ENCODE assay signal across 13 mouse cellular contexts in the genomic region with DNA sequence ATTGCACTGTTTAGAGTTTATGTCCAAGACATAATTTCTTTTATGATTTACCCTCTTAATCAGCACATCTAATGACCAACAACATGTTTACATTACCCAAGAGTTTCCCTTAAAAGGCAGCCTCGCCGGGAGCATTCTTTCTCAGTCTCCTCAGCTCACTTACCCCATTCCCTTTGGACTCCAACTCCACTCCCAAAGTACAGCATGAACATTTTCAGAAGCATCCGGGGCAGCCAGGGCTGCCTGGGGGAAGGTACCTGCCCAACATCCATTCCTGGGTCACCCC. TPM values are rescaled to one million over a fixed set of nuclear protein-coding genes. Genes with fewer than 3 reads are reported as not detected.
DNase-seq lines count a peak whose midpoint lies in the region; ATAC-seq and TF ChIP-seq lines count a peak whose summit lies in the region.
"Had no signal": no experiment of that assay in that cellular context is flagged by ENCODE, and none has a peak within 500 bp of the region (broad histone marks: within the 10 kb centered on the region; RNA-seq: fewer than 3 reads in every experiment).

No protein-coding gene starts in this region.

- no peak for TF ChIP-seq POLR2A in small intestine, adult 2 months (IDR thresholded peaks at IDR 0.05; ENCODE audit: low read depth, low read length)

- H3K27ac ChIP-seq in heart, embryonic 10.5 days: peak overlapping the region; percentile 84; the same call in 1 of the 2 replicates
- no peak overlapping the region for H3K27ac ChIP-seq in heart, embryonic 11.5 days (ENCODE audit: low read depth, low read length)
- peak overlapping the region; percentile 59 for H3K27ac ChIP-seq in embryonic facial prominence, embryonic 14.5 days (replicated peaks; ENCODE audit: low read depth, low read length)
- peak overlapping the region; percentile 67 for H3K27ac ChIP-seq in small intestine, adult 2 months (ENCODE audit: insufficient read depth, low read depth, low read length)
- H3K27ac ChIP-seq: liver, embryonic 14.5 days; midbrain, embryonic 10.5 days had no signal

- WGBS in heart, embryonic 10.5 days: 65% methylated on average over 3 of the region's 3 CpGs
- 65% methylated on average over 3 of the region's 3 CpGs for WGBS in heart, embryonic 11.5 days (ENCODE audit: insufficient replicate concordance)
- 42% methylated on average over 3 of the region's 3 CpGs for WGBS in embryonic facial prominence, embryonic 14.5 days
- 52% methylated on average over 3 of the region's 3 CpGs for WGBS in small intestine, adult 2 months

- peaks cover 7% of the 10 kb centered on the region; the same call in 1 of the 2 replicates for H3K36me3 ChIP-seq in heart, embryonic 10.5 days
- H3K36me3 ChIP-seq in heart, embryonic 11.5 days (ENCODE audit: control insufficient read depth, insufficient read depth, low read length): no peaks in the 10 kb centered on the region
- no peaks in the 10 kb centered on the region for H3K36me3 ChIP-seq in embryonic facial prominence, embryonic 14.5 days (ENCODE audit: control insufficient read depth, insufficient read depth, low read length)
- H3K36me3 ChIP-seq in small intestine, adult 2 months (ENCODE audit: control insufficient read depth, insufficient read depth, low read length): no peaks in the 10 kb centered on the region
- H3K36me3 ChIP-seq: midbrain, embryonic 10.5 days had no signal

- no peak for ATAC-seq in heart, embryonic 11.5 days (replicated peaks; ENCODE audit: insufficient number of reproducible peaks, low FRiP score, low TSS enrichment)
- no peak for ATAC-seq in embryonic facial prominence, embryonic 14.5 days (ENCODE audit: low read depth)
- ATAC-seq: hindbrain, embryonic 16.5 days had no signal

- no peaks in the 10 kb centered on the region for H3K27me3 ChIP-seq in heart, embryonic 10.5 days (ENCODE audit: insufficient read depth, poor library complexity, severe bottlenecking)
- no peaks in the 10 kb centered on the region for H3K27me3 ChIP-seq in heart, embryonic 11.5 days (ENCODE audit: control insufficient read depth, insufficient read depth, low read length)
- H3K27me3 ChIP-seq in embryonic facial prominence, embryonic 14.5 days (replicated peaks; ENCODE audit: control insufficient read depth, insufficient read depth, low read length): no peaks in the 10 kb centered on the region
- no peaks in the 10 kb centered on the region for H3K27me3 ChIP-seq in small intestine, adult 2 months (ENCODE audit: control insufficient read depth, insufficient read depth, low read length)

- no peaks in the 10 kb centered on the region for H3K9me3 ChIP-seq in heart, embryonic 10.5 days
- H3K9me3 ChIP-seq in heart, embryonic 11.5 days (replicated peaks; ENCODE audit: control insufficient read depth, low read length): no peaks in the 10 kb centered on the region
- no peaks in the 10 kb centered on the region for H3K9me3 ChIP-seq in embryonic facial prominence, embryonic 14.5 days (ENCODE audit: control insufficient read depth, low read length)
- H3K9me3 ChIP-seq: midbrain, embryonic 10.5 days had no signal

- TF ChIP-seq CTCF in small intestine, adult 2 months (IDR thresholded peaks at IDR 0.05; ENCODE audit: extremely low read depth, insufficient read length, insufficient replicate concordance, low read depth, low read length): no peak

- peaks cover 64% of the 10 kb centered on the region for H3K4me1 ChIP-seq in heart, embryonic 10.5 days
- H3K4me1 ChIP-seq in heart, embryonic 11.5 days (ENCODE audit: control insufficient read depth, insufficient read depth, low read length): peaks cover 41% of the 10 kb centered on the region
- H3K4me1 ChIP-seq in embryonic facial prominence, embryonic 14.5 days (ENCODE audit: control insufficient read depth, insufficient read depth, low read length): peaks cover 23% of the 10 kb centered on the region
- no peaks in the 10 kb centered on the region; the same call in 1 of the 2 replicates for H3K4me1 ChIP-seq in small intestine, adult 2 months (ENCODE audit: control insufficient read depth, insufficient read depth, insufficient read length, low read length)

- H3K4me2 ChIP-seq in heart, embryonic 11.5 days: no peak overlapping the region
- peak overlapping the region; percentile 19; the same call in 1 of the 2 replicates for H3K4me2 ChIP-seq in embryonic facial prominence, embryonic 14.5 days (ENCODE audit: low read depth, low read length)

- DNase-seq in heart, embryonic 10.5 days (ENCODE audit: low spot score): no peak
- DNase-seq in kidney, postnatal 10 days: peak; percentile 39
- DNase-seq in kidney, postnatal 36 days: no peak
- DNase-seq in embryonic facial prominence, embryonic 14.5 days (ENCODE audit: low spot score): no peak
- no peak for DNase-seq in thymus, postnatal 4 days
- no peak for DNase-seq in spleen, adult 12 weeks (ENCODE audit: low spot score)
- DNase-seq: adrenal gland, postnatal 14 days; right cerebral cortex, postnatal 25 days had no signal

- H3K4me3 ChIP-seq in heart, embryonic 10.5 days: no peak overlapping the region
- no peak overlapping the region for H3K4me3 ChIP-seq in heart, embryonic 11.5 days (ENCODE audit: low read depth, low read length)
- H3K4me3 ChIP-seq in embryonic facial prominence, embryonic 14.5 days (ENCODE audit: low read depth, low read length): no peak overlapping the region
- H3K4me3 ChIP-seq in small intestine, adult 2 months (ENCODE audit: low read depth, low read length): no peak overlapping the region
- H3K4me3 ChIP-seq: midbrain, embryonic 10.5 days had no signal

- H3K9ac ChIP-seq in heart, embryonic 11.5 days (ENCODE audit: low read depth, low read length): no peak overlapping the region
- H3K9ac ChIP-seq in embryonic facial prominence, embryonic 14.5 days (ENCODE audit: low read depth, low read length): no peak overlapping the region
- H3K9ac ChIP-seq: liver, embryonic 14.5 days had no signal

RNA-seq across cellular contexts. Expression of gene Col4a2, which starts 13.3 kb away (rescaled TPM):
- 54.9 and 97.0 TPM in 2 replicates for polyA plus RNA-seq in heart, embryonic 10.5 days (2016; fragmentation: Nextera tagmentation; extraction: Ambion mirVana)
- polyA plus RNA-seq in heart, embryonic 11.5 days (2014; fragmentation: Nextera tagmentation; extraction: Ambion mirVana): 40.6 and 51.0 TPM in 2 replicates
- polyA plus RNA-seq in embryonic facial prominence, embryonic 14.5 days (2014; fragmentation: Nextera tagmentation; extraction: Ambion mirVana): 92.3 and 95.9 TPM in 2 replicates
- 23.8 and 35.6 TPM in 2 replicates for polyA plus RNA-seq in small intestine, adult 2 months (2012; rRNA removed)

RNA-seq across cellular contexts. Expression of gene Col4a1, which starts 13.4 kb away (rescaled TPM):
- polyA plus RNA-seq in heart, embryonic 10.5 days (2016; fragmentation: Nextera tagmentation; extraction: Ambion mirVana): 143 and 257 TPM in 2 replicates
- polyA plus RNA-seq in heart, embryonic 11.5 days (2014; fragmentation: Nextera tagmentation; extraction: Ambion mirVana): 150 and 187 TPM in 2 replicates
- 270 and 289 TPM in 2 replicates for polyA plus RNA-seq in embryonic facial prominence, embryonic 14.5 days (2014; fragmentation: Nextera tagmentation; extraction: Ambion mirVana)
- 77.8 and 136 TPM in 2 replicates for polyA plus RNA-seq in small intestine, adult 2 months (2012; rRNA removed)
